Mouse (Mus musculus): Measurements from ENCODE around the gene Net1. TPM values are rescaled to one million over a fixed set of nuclear protein-coding genes. Genes with fewer than 3 reads are reported as not detected.
"Not testable (repeated sequence)": the region's sequence is repeated elsewhere in the genome, so short reads cannot be mapped to it uniquely, and the experiment has no call there.

The Net1 gene
- polyA plus RNA-seq, 1 experiment from 2014 or later = 86.4 TPM

DNA sequence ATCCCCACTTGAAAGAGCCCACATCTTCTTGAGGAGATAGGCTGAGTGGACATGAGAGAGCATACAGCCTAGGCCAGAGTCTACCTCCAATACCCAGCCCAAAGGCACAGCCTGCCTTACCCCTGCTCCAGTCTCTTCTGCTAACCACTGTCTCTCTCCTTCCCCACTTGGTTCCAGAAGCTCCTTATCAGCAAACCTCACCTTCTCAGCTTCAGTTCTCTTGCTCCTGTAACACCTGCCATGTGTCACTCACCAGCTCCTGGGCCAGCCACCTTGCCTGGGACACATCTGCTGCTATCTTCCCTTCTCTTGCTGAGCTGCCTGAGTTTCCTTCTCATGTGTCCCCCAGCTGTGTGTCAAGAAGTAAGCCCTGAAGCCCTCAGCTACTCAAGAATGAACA is 84.4 kb downstream of the Net1 start:
- H3K27me3 ChIP-seq (replicated peaks; ENCODE audit: control insufficient read depth, insufficient read depth, low read length); H3K9ac ChIP-seq (ENCODE audit: low read length); H3K9me3 ChIP-seq (ENCODE audit: control insufficient read depth, low read length); DNase-seq (ENCODE audit: low spot score); H3K36me3 ChIP-seq (ENCODE audit: control insufficient read depth, insufficient read depth, low read length); H3K4me3 ChIP-seq (ENCODE audit: low read depth, low read length); H3K27ac ChIP-seq (ENCODE audit: low read depth); H3K4me2 ChIP-seq (ENCODE audit: low read length); ATAC-seq (replicated peaks; ENCODE audit: low FRiP score, low TSS enrichment, low read depth); H3K4me1 ChIP-seq (replicated peaks; ENCODE audit: control insufficient read depth, insufficient read depth, low read length): not testable (repeated sequence)

DNA sequence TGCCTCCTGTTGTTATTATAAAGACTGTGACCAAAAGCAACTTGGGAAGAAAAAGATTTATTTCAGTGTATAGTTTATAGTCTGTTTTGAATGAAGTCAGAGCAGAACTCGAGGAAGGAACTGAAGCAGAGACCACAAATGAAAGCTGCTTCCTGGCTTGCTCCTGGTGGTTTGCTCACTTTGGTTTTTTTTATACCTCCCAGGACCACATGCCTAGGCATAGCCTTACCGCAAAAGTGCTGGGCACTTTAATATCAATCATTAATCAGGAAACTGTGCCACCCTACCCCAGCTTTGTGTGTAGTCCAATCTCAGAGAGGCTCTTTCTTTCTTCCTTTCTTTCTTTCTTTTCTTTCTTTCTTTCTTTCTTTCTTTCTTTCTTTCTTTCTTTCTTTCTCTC is 85.6 kb downstream of the Net1 start:
- Histone ChIP-seq H3K36me3 (ENCODE audit: control insufficient read depth, insufficient read depth, low read length) (no peaks in the 10 kb centered on the region), H3K27me3 (replicated peaks; ENCODE audit: control insufficient read depth, insufficient read depth, low read length) (no peaks in the 10 kb centered on the region), H3K4me3 (ENCODE audit: low read depth, low read length) (no peak overlapping the region), H3K9ac (ENCODE audit: low read length) (no peak overlapping the region), H3K27ac (ENCODE audit: low read depth) (no peak overlapping the region), H3K4me2 (ENCODE audit: low read length) (no peak overlapping the region), H3K4me1 (replicated peaks; ENCODE audit: control insufficient read depth, insufficient read depth, low read length) (no peaks in the 10 kb centered on the region), H3K9me3 (ENCODE audit: control insufficient read depth, low read length) (no peaks in the 10 kb centered on the region)
- no peak for ATAC-seq (replicated peaks; ENCODE audit: low FRiP score, low TSS enrichment, low read depth)
- WGBS = 46% methylated on average over 2 of the region's 2 CpGs
- DNase-seq (ENCODE audit: low spot score) = peak; percentile 23

Small RNA genes lying within 50 kb of the gene (microRNA-seq; reads per million reads assigned to microRNA genes)
- not detected for gene Gm22460

Other genes starting within 250 kb of the Net1 start
- gene Calml3, start 113.9 kb downstream of the Net1 start, polyA plus RNA-seq (2014; fragmentation: Nextera tagmentation; extraction: Ambion mirVana) = not detected in 2 replicates
- gene Calm4, start 80.5 kb downstream of the Net1 start, polyA plus RNA-seq (2014; fragmentation: Nextera tagmentation; extraction: Ambion mirVana) = not detected in 2 replicates
- gene Calm5, start 64.0 kb downstream of the Net1 start, polyA plus RNA-seq (2014; fragmentation: Nextera tagmentation; extraction: Ambion mirVana) = not detected in 2 replicates
- gene Tubal3, start 54 bp upstream of the Net1 start, polyA plus RNA-seq (2014; fragmentation: Nextera tagmentation; extraction: Ambion mirVana) = 6.7 and 9.2 TPM in 2 replicates
- 0.12 TPM in 1 of 2 replicates, not detected in the other for gene Ucn3, start 27.1 kb upstream of the Net1 start, polyA plus RNA-seq (2014; fragmentation: Nextera tagmentation; extraction: Ambion mirVana)
- 0.88 and 1.6 TPM in 2 replicates for gene Akr1c14, start 130.8 kb upstream of the Net1 start, polyA plus RNA-seq (2014; fragmentation: Nextera tagmentation; extraction: Ambion mirVana)
- gene Akr1c18, start 232.4 kb upstream of the Net1 start, polyA plus RNA-seq (2014; fragmentation: Nextera tagmentation; extraction: Ambion mirVana) = 0.35 and 0.86 TPM in 2 replicates

Data from intestine, embryonic 14.5 days (tissue).